Mouse (Mus musculus) myocyte (in vitro differentiated cells): ENCODE data around the gene Fat2.

Source experiments
- E2F4 ChIP-seq: IDR thresholded peaks from one replicate; pipeline ENCODE4 v1.6.1; 2011; ENCODE audit warnings: mild to moderate bottlenecking, control low read depth, moderate library complexity; ENCODE audit not compliant: insufficient read depth
- MAX ChIP-seq: IDR thresholded peaks from one replicate; pipeline ENCODE4 v1.6.1; 2011; ENCODE audit warnings: low read depth, mild to moderate bottlenecking, control low read depth
- MYOD1 ChIP-seq, 3 experiments: IDR thresholded peaks; one replicate each; pipeline ENCODE4 v1.6.1; 2011; ENCODE audit warnings: control low read depth in 2 of 3, low read depth in 2 of 3, mild to moderate bottlenecking in 2 of 3, moderate library complexity in 1 of 3; ENCODE audit not compliant: insufficient read length in 2 of 3, control insufficient read depth in 1 of 3
- MYOG ChIP-seq, 3 experiments: IDR thresholded peaks; one replicate each; pipeline ENCODE4 v1.6.1; 2011; ENCODE audit warnings: control low read depth in 2 of 3, low read depth in 2 of 3, mild to moderate bottlenecking in 2 of 3; ENCODE audit not compliant: insufficient read length in 2 of 3, control insufficient read depth in 1 of 3, insufficient read depth in 1 of 3
- POLR2A ChIP-seq: IDR thresholded peaks from one replicate; pipeline ENCODE4 v1.6.1; 2011; ENCODE audit warnings: low read depth, mild to moderate bottlenecking, control low read depth, moderate library complexity; ENCODE audit not compliant: insufficient read length
- POLR2AphosphoS2 ChIP-seq: IDR thresholded peaks from one replicate; pipeline ENCODE4 v1.6.1; 2011; ENCODE audit warnings: low read depth, control low read depth; ENCODE audit not compliant: insufficient read length
- SRF ChIP-seq: IDR thresholded peaks from one replicate; pipeline ENCODE4 v1.6.1; 2011; ENCODE audit warnings: low read depth; ENCODE audit not compliant: control insufficient read depth, insufficient read length
- USF1 ChIP-seq: IDR thresholded peaks from one replicate; pipeline ENCODE4 v1.6.1; 2011; ENCODE audit warnings: low read depth, mild to moderate bottlenecking, control low read depth, moderate library complexity

GRCm38 (mm10) chr11:55262000-55262399 is 74.4 kb downstream of the Fat2 start:
- TF ChIP-seq POLR2A (no peak), E2F4 (no peak), USF1 (no peak), POLR2AphosphoS2 (no peak), MYOG (IDR thresholded peaks at IDR 0.05; ENCODE audit: control insufficient read depth in 1 of 3, insufficient read depth in 1 of 3, insufficient read length in 2 of 3, low read depth in 2 of 3) (no peak), MAX (no peak), MYOD1 (IDR thresholded peaks at IDR 0.05; ENCODE audit: control insufficient read depth in 1 of 3, insufficient read length in 2 of 3, low read depth in 2 of 3) (no peak), SRF (no peak)
